Mouse (Mus musculus) olfactory bulb, adult 2 months (tissue): ENCODE data around the gene Mecr.

Experiments
- CTCF ChIP-seq: fragments of 200-500 bp; IDR thresholded peaks from 2 replicates; pipeline ENCODE4 v1.5.1; 2012; ENCODE audit warnings: low read depth, mild to moderate bottlenecking, low read length, moderate library complexity; ENCODE audit not compliant: insufficient read depth
- POLR2A ChIP-seq: fragments of 200-500 bp; IDR thresholded peaks from 2 replicates; pipeline ENCODE4 v1.6.1; 2012; ENCODE audit warnings: mild to moderate bottlenecking, low read depth, low read length, moderate library complexity; ENCODE audit not compliant: insufficient read depth

GRCm38 (mm10) chr4:131843290-131843743 lies at the start of gene Mecr:
- peak; percentile 78 for TF ChIP-seq POLR2A
- TF ChIP-seq CTCF = no peak
